Mouse (Mus musculus) frontal cortex, adult (tissue): Measurements from ENCODE around the gene Fam13c.
"Not testable (repeated sequence)": the region's sequence is repeated elsewhere in the genome, so short reads cannot be mapped to it uniquely, and the experiment has no call there.

Source experiments
- ATAC-seq: cut with Nextera tagmentation; 2 replicates; pipeline ENCODE4 v1.9.2; 2017; ENCODE audit warnings: mild to moderate bottlenecking, moderate library complexity, mixed read lengths; ENCODE audit not compliant: low TSS enrichment

The Fam13c gene

GRCm38 (mm10) chr10:70439676-70440521 lies at the start of gene Fam13c:
Gene Fam13c (plus strand): TSS chr10:70440481.
- peak; percentile 63 for ATAC-seq

- peak; percentile 90 for ATAC-seq
These were observed 44.4 kb upstream of the Fam13c start for GRCm38 (mm10) chr10:70395900-70396299.

- peak; percentile 86 for ATAC-seq
These were observed 42.1 kb upstream of the Fam13c start for GRCm38 (mm10) chr10:70398224-70398623.

- ATAC-seq, result no peak
These were observed 38.3 kb upstream of the Fam13c start for GRCm38 (mm10) chr10:70402006-70402405.

GRCm38 (mm10) chr10:70402711-70403110 lies 37.6 kb upstream of the Fam13c start:
- no peak for ATAC-seq

GRCm38 (mm10) chr10:70417811-70418486 lies 22.3 kb upstream of the Fam13c start:
- ATAC-seq, result peak; percentile 52

- peak; percentile 55; the same call in 1 of the 2 replicates for ATAC-seq
These were observed 20.7 kb upstream of the Fam13c start for GRCm38 (mm10) chr10:70419282-70420264.

GRCm38 (mm10) chr10:70426373-70426772 lies 13.9 kb upstream of the Fam13c start:
- no peak for ATAC-seq

GRCm38 (mm10) chr10:70428121-70428662 lies 12.1 kb upstream of the Fam13c start:
- peak; percentile 91 for ATAC-seq

- no peak for ATAC-seq
These were observed 10.9 kb upstream of the Fam13c start for GRCm38 (mm10) chr10:70429341-70429740.

GRCm38 (mm10) chr10:70433334-70433733 lies 6.9 kb upstream of the Fam13c start:
- ATAC-seq, result peak; percentile 92

- ATAC-seq, result not testable (repeated sequence)
These were observed 6.5 kb upstream of the Fam13c start for GRCm38 (mm10) chr10:70433736-70434135.

- ATAC-seq, result no peak
These were observed 3.6 kb upstream of the Fam13c start for GRCm38 (mm10) chr10:70436656-70437055.

GRCm38 (mm10) chr10:70437289-70437688 lies 3.0 kb upstream of the Fam13c start:
- ATAC-seq, result no peak

GRCm38 (mm10) chr10:70440639-70441461 lies 569 bp downstream of the Fam13c start:
- ATAC-seq, result peak; percentile 84

- no peak for ATAC-seq
These were observed 1.9 kb downstream of the Fam13c start for GRCm38 (mm10) chr10:70442156-70442555.

- ATAC-seq, result no peak
These were observed 2.3 kb downstream of the Fam13c start for GRCm38 (mm10) chr10:70442623-70443022.

- no peak for ATAC-seq
These were observed 7.5 kb downstream of the Fam13c start for GRCm38 (mm10) chr10:70447787-70448186.

- ATAC-seq, result no peak
These were observed 8.9 kb downstream of the Fam13c start for GRCm38 (mm10) chr10:70449206-70449605.

GRCm38 (mm10) chr10:70455886-70456305 lies 15.6 kb downstream of the Fam13c start:
- ATAC-seq, result peak; percentile 89
